Mouse (Mus musculus) liver, embryonic 14.5 days (tissue): Measurements from ENCODE around the gene Onecut3.

Source experiments
- CTCF ChIP-seq: IDR thresholded peaks from 2 replicates; pipeline ENCODE4 v1.5.1; 2016; ENCODE audit warnings: antibody characterized with exemption, low read depth, control low read depth
- EP300 ChIP-seq: IDR thresholded peaks from 2 replicates; pipeline ENCODE4 v1.6.1; 2016; ENCODE audit warnings: antibody characterized with exemption, low read depth

GRCm38 (mm10) chr10:80495901-80496300 is 1.3 kb downstream of the Onecut3 start:
- TF ChIP-seq EP300: no peak
- TF ChIP-seq CTCF: 0 out of 2 replicates have a peak, but pooled peaks have one; percentile 6
